Mouse (Mus musculus): Measurements from ENCODE around the gene Fat4. TPM values are rescaled to one million over a fixed set of nuclear protein-coding genes. Genes with fewer than 3 reads are reported as not detected.

Gene Fat4
- total and polyA plus RNA-seq, 3 experiments: not detected

GRCm38 (mm10) chr3:38843000-38843538 lies 43.7 kb upstream of the Fat4 start:
- Histone ChIP-seq H3K9ac (ENCODE audit: insufficient read depth, low read depth) (no peak overlapping the region), H3K4me1 (ENCODE audit: control insufficient read depth in 1 of 2, insufficient read depth in 2 of 2) (no peaks in the 10 kb centered on the region), H3K79me2 (replicated peaks; ENCODE audit: control insufficient read depth, extremely low read depth, insufficient read depth, poor library complexity, severe bottlenecking) (no peaks in the 10 kb centered on the region), H3K4me2 (ENCODE audit: insufficient read depth, low read depth, poor library complexity, severe bottlenecking) (no peak overlapping the region), H3K27me3 (replicated peaks) (no peaks in the 10 kb centered on the region), H3K4me3 (replicated peaks in 1 of 3; ENCODE audit: low read depth in 2 of 3, low read length in 2 of 3, poor library complexity in 1 of 3) (no peak overlapping the region), H3K27ac (ENCODE audit: insufficient read depth, low read depth) (no peak overlapping the region), H3K36me3 (replicated peaks in 1 of 2; ENCODE audit: control insufficient read depth in 1 of 2, insufficient read depth in 1 of 2, low read length in 1 of 2) (no peaks in the 10 kb centered on the region), H3K9me3 (replicated peaks; ENCODE audit: low read length) (peaks cover 2% of the 10 kb centered on the region)
- DNase-seq (ENCODE audit: extremely low read depth): no peak
- TF ChIP-seq NRF1 (IDR thresholded peaks at IDR 0.05; ENCODE audit: low read depth, low read length) (no peak), ELF1 (IDR thresholded peaks at IDR 0.05; ENCODE audit: low read depth, low read length) (no peak), MYC (IDR thresholded peaks at IDR 0.05; ENCODE audit: low read depth, low read length) (no peak), JUND (conservative IDR thresholded peaks at IDR 0.05; ENCODE audit: low read depth, low read length) (no peak)
- dilution Hi-C loops (cut with MboI; ENCODE audit: extremely low pct_ligation_motif_present, extremely low pct_unique_long_range_greater_than_20kb, low sequenced_read_pairs): no loop called here
- in situ Hi-C loops (cut with MboI; ENCODE audit: low pct_ligation_motif_present, low pct_unique_long_range_greater_than_20kb, low sequenced_read_pairs): no loop called here

- Histone ChIP-seq H3K27ac (ENCODE audit: insufficient read depth, low read depth) (no peak overlapping the region), H3K4me1 (ENCODE audit: control insufficient read depth in 1 of 2, insufficient read depth in 2 of 2) (no peaks in the 10 kb centered on the region), H3K4me2 (ENCODE audit: insufficient read depth, low read depth, poor library complexity, severe bottlenecking) (no peak overlapping the region), H3K9ac (ENCODE audit: insufficient read depth, low read depth) (no peak overlapping the region), H3K36me3 (replicated peaks in 1 of 2; ENCODE audit: control insufficient read depth in 1 of 2, insufficient read depth in 1 of 2, low read length in 1 of 2) (no peaks in the 10 kb centered on the region), H3K27me3 (replicated peaks) (no peaks in the 10 kb centered on the region), H3K4me3 (replicated peaks in 1 of 3; ENCODE audit: low read depth in 2 of 3, low read length in 2 of 3, poor library complexity in 1 of 3) (no peak overlapping the region), H3K9me3 (replicated peaks; ENCODE audit: low read length) (peaks cover 2% of the 10 kb centered on the region), H3K79me2 (replicated peaks; ENCODE audit: control insufficient read depth, extremely low read depth, insufficient read depth, poor library complexity, severe bottlenecking) (no peaks in the 10 kb centered on the region)
- in situ Hi-C loops (cut with MboI; ENCODE audit: low pct_ligation_motif_present, low pct_unique_long_range_greater_than_20kb, low sequenced_read_pairs): no loop called here
- DNase-seq (ENCODE audit: extremely low read depth): no peak
- TF ChIP-seq POLR2A (IDR thresholded peaks at IDR 0.05; ENCODE audit: low read depth, low read length) (no peak), MAFK (IDR thresholded peaks at IDR 0.05; ENCODE audit: insufficient replicate concordance, low read length) (no peak), TCF12 (IDR thresholded peaks at IDR 0.05; ENCODE audit: low read depth, low read length) (no peak), ETS1 (conservative IDR thresholded peaks at IDR 0.05; ENCODE audit: low read depth, low read length) (no peak), SMC3 (IDR thresholded peaks at IDR 0.05; ENCODE audit: low read depth, low read length) (no peak), KAT2A (IDR thresholded peaks at IDR 0.05; ENCODE audit: insufficient replicate concordance, low read length) (no peak), HCFC1 (IDR thresholded peaks at IDR 0.05; ENCODE audit: low read depth, low read length) (no peak), EP300 (IDR thresholded peaks at IDR 0.05; ENCODE audit: low read length) (no peak), E2F4 (IDR thresholded peaks at IDR 0.05; ENCODE audit: insufficient replicate concordance, low read depth, low read length) (no peak), ZC3H11A (IDR thresholded peaks at IDR 0.05; ENCODE audit: low read depth, low read length) (no peak), PAX5 (IDR thresholded peaks at IDR 0.05; ENCODE audit: low read length) (no peak), CHD1 (IDR thresholded peaks at IDR 0.05; ENCODE audit: low read depth, low read length) (no peak), MEF2A (IDR thresholded peaks at IDR 0.05; ENCODE audit: borderline replicate concordance, low read depth, low read length) (no peak), UBTF (IDR thresholded peaks at IDR 0.05; ENCODE audit: low read depth, low read length) (no peak), CHD2 (IDR thresholded peaks at IDR 0.05; ENCODE audit: low read length) (no peak)
- dilution Hi-C loops (cut with MboI; ENCODE audit: extremely low pct_ligation_motif_present, extremely low pct_unique_long_range_greater_than_20kb, low sequenced_read_pairs): no loop called here
These were observed 39.9 kb upstream of the Fat4 start for GRCm38 (mm10) chr3:38846602-38847382.

Measured in CH12.LX (cell line).